Mouse (Mus musculus) olfactory bulb, adult 2 months (tissue): ENCODE measurements around the gene Tfpi.

Experiments used
- CTCF ChIP-seq: fragments of 200-500 bp; IDR thresholded peaks from 2 replicates; pipeline ENCODE4 v1.5.1; 2012; ENCODE audit warnings: low read depth, mild to moderate bottlenecking, low read length, moderate library complexity; ENCODE audit not compliant: insufficient read depth
- POLR2A ChIP-seq: fragments of 200-500 bp; IDR thresholded peaks from 2 replicates; pipeline ENCODE4 v1.6.1; 2012; ENCODE audit warnings: mild to moderate bottlenecking, low read depth, low read length, moderate library complexity; ENCODE audit not compliant: insufficient read depth

DNA sequence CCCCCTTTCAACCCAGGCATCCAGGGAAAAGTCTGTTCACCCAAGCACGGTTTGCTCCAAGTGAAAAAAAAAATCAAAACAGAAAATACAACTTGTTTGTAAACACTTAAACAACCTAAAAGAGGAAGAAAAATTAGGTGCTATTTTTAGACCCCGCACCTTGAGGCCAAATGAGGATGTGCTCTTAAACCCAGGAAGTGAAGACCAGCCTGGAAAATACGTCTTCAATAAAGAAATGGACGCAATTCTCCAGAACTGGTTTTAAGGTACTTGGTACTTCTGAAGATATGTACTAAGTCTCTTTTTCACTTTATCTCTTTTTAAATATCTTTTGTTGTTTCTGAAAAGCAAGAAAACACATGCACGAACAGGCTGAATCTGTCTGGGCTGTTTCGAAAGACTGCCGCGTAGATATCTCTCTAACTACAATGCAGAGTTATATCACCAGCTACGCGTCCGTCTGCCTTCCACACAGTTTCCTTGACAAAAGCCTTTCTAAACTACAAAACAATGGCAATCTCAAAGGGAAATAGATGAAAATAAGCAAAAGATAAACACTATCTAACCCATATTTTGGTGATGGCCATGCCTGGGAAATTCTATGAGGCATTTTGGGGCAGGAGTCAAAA is 89.1 kb downstream of the Tfpi start:
- TF ChIP-seq CTCF (no peak), POLR2A (no peak)
